Comparison of ENCODE assay signal across 9 mouse cellular contexts in the genomic region with DNA sequence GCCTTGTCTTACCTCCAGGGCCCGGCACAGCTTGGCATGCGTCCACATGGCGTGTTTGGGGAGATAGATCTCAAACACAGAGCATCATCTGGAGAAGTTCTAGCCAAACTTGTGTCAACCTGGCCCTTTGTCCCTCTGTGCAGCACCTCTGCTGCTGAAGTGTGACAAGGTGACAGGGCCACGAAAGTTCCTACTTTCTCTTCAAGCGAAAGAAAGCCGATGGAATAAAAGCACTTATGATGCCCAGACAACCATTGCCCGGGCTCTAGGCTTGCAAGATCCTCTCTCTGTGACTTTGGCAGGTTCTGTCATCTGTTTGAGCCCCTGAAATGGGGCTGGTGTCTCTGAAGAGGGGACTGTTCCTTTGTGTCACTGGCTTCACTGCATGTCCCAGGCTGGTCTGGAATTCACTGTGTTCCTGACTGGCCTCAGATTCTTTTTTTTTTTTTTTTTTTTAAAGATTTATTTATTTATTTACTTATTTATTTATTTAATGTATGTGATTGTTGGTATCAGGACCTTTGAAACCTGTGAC. TPM values are rescaled to one million over a fixed set of nuclear protein-coding genes. Genes with fewer than 3 reads are reported as not detected.
DNase-seq lines count a peak whose midpoint lies in the region; ATAC-seq and TF ChIP-seq lines count a peak whose summit lies in the region.
"Had no signal": no experiment of that assay in that cellular context is flagged by ENCODE, and none has a peak within 500 bp of the region (broad histone marks: within the 10 kb centered on the region; RNA-seq: fewer than 3 reads in every experiment).

No protein-coding gene starts in this region.

- no peak for TF ChIP-seq CTCF in hindbrain, postnatal 0 days (IDR thresholded peaks at IDR 0.05; ENCODE audit: low read depth)

- H3K4me2 ChIP-seq in kidney, embryonic 15.5 days = peak overlapping the region; percentile 68
- H3K4me2 ChIP-seq in embryonic facial prominence, embryonic 13.5 days = peak overlapping the region; percentile 69
- peak overlapping the region; percentile 60 for H3K4me2 ChIP-seq in hindbrain, postnatal 0 days (ENCODE audit: low read depth, low read length)
- H3K4me2 ChIP-seq in midbrain, embryonic 15.5 days = peak overlapping the region; percentile 58

- H3K27ac ChIP-seq in kidney, embryonic 15.5 days = no peak overlapping the region
- no peak overlapping the region for H3K27ac ChIP-seq in embryonic facial prominence, embryonic 13.5 days
- peak overlapping the region; percentile 34; the same call in 1 of the 2 replicates for H3K27ac ChIP-seq in hindbrain, postnatal 0 days
- no peak overlapping the region for H3K27ac ChIP-seq in midbrain, embryonic 15.5 days

- no peak overlapping the region for H3K9ac ChIP-seq in kidney, embryonic 15.5 days
- H3K9ac ChIP-seq in embryonic facial prominence, embryonic 13.5 days = no peak overlapping the region
- H3K9ac ChIP-seq in hindbrain, postnatal 0 days (replicated peaks; ENCODE audit: low read length) = no peak overlapping the region; the same call in 1 of the 2 replicates
- no peak overlapping the region for H3K9ac ChIP-seq in midbrain, embryonic 15.5 days

- 87% methylated on average over 7 of the region's 7 CpGs for WGBS in kidney, embryonic 15.5 days
- WGBS in embryonic facial prominence, embryonic 13.5 days = 83% methylated on average over 7 of the region's 7 CpGs
- WGBS in hindbrain, postnatal 0 days = 85% methylated on average over 7 of the region's 7 CpGs
- WGBS in midbrain, embryonic 15.5 days = 91% methylated on average over 7 of the region's 7 CpGs

- H3K36me3 ChIP-seq in kidney, embryonic 15.5 days = peaks cover 12% of the 10 kb centered on the region
- H3K36me3 ChIP-seq in embryonic facial prominence, embryonic 13.5 days = peaks cover 15% of the 10 kb centered on the region
- no peaks in the 10 kb centered on the region for H3K36me3 ChIP-seq in hindbrain, postnatal 0 days (ENCODE audit: insufficient read depth, low read length)
- no peaks in the 10 kb centered on the region for H3K36me3 ChIP-seq in midbrain, embryonic 15.5 days (replicated peaks)

- no peak for DNase-seq in kidney, postnatal 14 days
- DNase-seq in hindbrain, postnatal 0 days (ENCODE audit: low spot score) = no peak
- DNase-seq in embryo, embryonic 9.5 days (ENCODE audit: extremely low spot score) = no peak
- no peak for DNase-seq in right cerebral cortex, postnatal 4 days
- DNase-seq in embryo, embryonic 10 days (ENCODE audit: low spot score) = no peak
- DNase-seq: gastrocnemius, postnatal 36 days had no signal

- no peaks in the 10 kb centered on the region for H3K9me3 ChIP-seq in kidney, embryonic 15.5 days (replicated peaks)
- no peaks in the 10 kb centered on the region for H3K9me3 ChIP-seq in embryonic facial prominence, embryonic 13.5 days
- H3K9me3 ChIP-seq in hindbrain, postnatal 0 days (ENCODE audit: low read length) = no peaks in the 10 kb centered on the region
- H3K9me3 ChIP-seq in midbrain, embryonic 15.5 days = no peaks in the 10 kb centered on the region

- H3K27me3 ChIP-seq in kidney, embryonic 15.5 days = no peaks in the 10 kb centered on the region
- H3K27me3 ChIP-seq in embryonic facial prominence, embryonic 13.5 days = no peaks in the 10 kb centered on the region
- H3K27me3 ChIP-seq in hindbrain, postnatal 0 days (ENCODE audit: insufficient read depth, low read length) = no peaks in the 10 kb centered on the region
- no peaks in the 10 kb centered on the region for H3K27me3 ChIP-seq in midbrain, embryonic 15.5 days (replicated peaks)

- H3K4me1 ChIP-seq in kidney, embryonic 15.5 days = peaks cover 7% of the 10 kb centered on the region; the same call in 1 of the 2 replicates
- H3K4me1 ChIP-seq in embryonic facial prominence, embryonic 13.5 days = no peaks in the 10 kb centered on the region
- H3K4me1 ChIP-seq in hindbrain, postnatal 0 days (ENCODE audit: insufficient read depth, low read length) = no peaks in the 10 kb centered on the region
- H3K4me1 ChIP-seq in midbrain, embryonic 15.5 days = no peaks in the 10 kb centered on the region

- H3K4me3 ChIP-seq in kidney, embryonic 15.5 days (replicated peaks) = peak overlapping the region; percentile 58
- peak overlapping the region; percentile 53 for H3K4me3 ChIP-seq in embryonic facial prominence, embryonic 13.5 days
- H3K4me3 ChIP-seq in hindbrain, postnatal 0 days (ENCODE audit: low read length) = peak overlapping the region; percentile 44
- H3K4me3 ChIP-seq in midbrain, embryonic 15.5 days = peak overlapping the region; percentile 56

- 0 out of 2 replicates have a peak, but pooled peaks have one; percentile 12 for ATAC-seq in kidney, embryonic 15.5 days (replicated peaks; ENCODE audit: low FRiP score)
- no peak for ATAC-seq in embryonic facial prominence, embryonic 13.5 days (ENCODE audit: insufficient number of reproducible peaks, insufficient read depth, low FRiP score, low TSS enrichment, low read depth)
- ATAC-seq in hindbrain, postnatal 0 days = no peak; the same call in 1 of the 2 replicates
- ATAC-seq in midbrain, embryonic 15.5 days (replicated peaks) = peak; percentile 38

RNA-seq across cellular contexts. Expression of gene Acer2, which starts 56.0 kb away (rescaled TPM):
- polyA plus RNA-seq in kidney, embryonic 15.5 days (2015; fragmentation: Nextera tagmentation; extraction: Ambion mirVana) = 37.3 and 37.9 TPM in 2 replicates
- 18.1 and 19.2 TPM in 2 replicates for polyA plus RNA-seq in embryonic facial prominence, embryonic 13.5 days (2015; fragmentation: Nextera tagmentation; extraction: Ambion mirVana)
- total RNA-seq in hindbrain, postnatal 0 days (2014; rRNA removed) = 8.7 and 9.6 TPM in 2 replicates
- polyA plus RNA-seq in hindbrain, postnatal 0 days (2015; fragmentation: Nextera tagmentation; extraction: Ambion mirVana) = 8.9 and 9.5 TPM in 2 replicates
- 21.1 and 22.2 TPM in 2 replicates for polyA plus RNA-seq in midbrain, embryonic 15.5 days (2015; fragmentation: Nextera tagmentation; extraction: Ambion mirVana)

Comparison
In these comparisons a context has a peak if more than half of its experiments do, and no peak if none do; other contexts are left out.
1. ATAC-seq: peak in kidney, embryonic 15.5 days (single experiment) and midbrain, embryonic 15.5 days (single experiment); none in embryonic facial prominence, embryonic 13.5 days (single experiment) and hindbrain, postnatal 0 days (single experiment).
2. Peak in every context shown above with its lines, with median percentiles within 50 percentile points of each other: H3K4me2 ChIP-seq and H3K4me3 ChIP-seq.